Mouse (Mus musculus) frontal cortex, postnatal 36 days (tissue): ENCODE results near the gene Hoxd13.
A peak's percentile ranks its signal among the peaks of the same experiment; 100 is the strongest.

Source experiments
- DNase-seq, 2 experiments: peaks; one replicate each; pipeline ENCODE4 v3.0.0; 2022; ENCODE audit warnings: low spot score in 2 of 2

The Hoxd13 gene

GRCm38 (mm10) chr2:74694066-74694465 is 26.0 kb downstream of the Hoxd13 start:
- no peak for DNase-seq

DNA sequence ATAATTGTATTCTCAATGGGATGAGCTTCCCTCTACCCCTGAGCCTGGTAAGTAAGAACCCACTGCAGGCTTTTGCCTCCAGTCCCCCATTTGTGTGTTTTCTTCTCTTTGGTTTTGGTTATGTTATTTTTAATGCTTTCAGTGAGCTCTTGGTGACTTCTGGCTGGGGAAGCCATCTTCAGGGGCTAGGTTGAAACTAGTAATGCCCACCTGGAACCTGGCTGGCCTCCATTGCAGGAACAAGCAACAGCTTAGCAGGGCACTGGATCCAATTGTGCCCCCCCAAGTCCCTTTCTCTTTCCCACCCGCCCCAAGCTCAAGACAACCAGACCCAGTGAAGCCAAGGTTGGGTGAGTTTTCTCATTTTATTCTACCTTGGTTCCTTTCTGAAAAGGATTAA is 27.3 kb downstream of the Hoxd13 start:
- no peak for DNase-seq

GRCm38 (mm10) chr2:74695813-74696430 is 27.8 kb downstream of the Hoxd13 start:
- DNase-seq, result no peak

- DNase-seq, result no peak
Observed at GRCm38 (mm10) chr2:74696442-74697335, 28.6 kb downstream of the Hoxd13 start.

- no peak for DNase-seq
Observed at GRCm38 (mm10) chr2:74697567-74698121, 29.5 kb downstream of the Hoxd13 start, which contains the start of gene Hoxd9. TSS of gene Hoxd9 (plus strand) at chr2:74697727.

DNA sequence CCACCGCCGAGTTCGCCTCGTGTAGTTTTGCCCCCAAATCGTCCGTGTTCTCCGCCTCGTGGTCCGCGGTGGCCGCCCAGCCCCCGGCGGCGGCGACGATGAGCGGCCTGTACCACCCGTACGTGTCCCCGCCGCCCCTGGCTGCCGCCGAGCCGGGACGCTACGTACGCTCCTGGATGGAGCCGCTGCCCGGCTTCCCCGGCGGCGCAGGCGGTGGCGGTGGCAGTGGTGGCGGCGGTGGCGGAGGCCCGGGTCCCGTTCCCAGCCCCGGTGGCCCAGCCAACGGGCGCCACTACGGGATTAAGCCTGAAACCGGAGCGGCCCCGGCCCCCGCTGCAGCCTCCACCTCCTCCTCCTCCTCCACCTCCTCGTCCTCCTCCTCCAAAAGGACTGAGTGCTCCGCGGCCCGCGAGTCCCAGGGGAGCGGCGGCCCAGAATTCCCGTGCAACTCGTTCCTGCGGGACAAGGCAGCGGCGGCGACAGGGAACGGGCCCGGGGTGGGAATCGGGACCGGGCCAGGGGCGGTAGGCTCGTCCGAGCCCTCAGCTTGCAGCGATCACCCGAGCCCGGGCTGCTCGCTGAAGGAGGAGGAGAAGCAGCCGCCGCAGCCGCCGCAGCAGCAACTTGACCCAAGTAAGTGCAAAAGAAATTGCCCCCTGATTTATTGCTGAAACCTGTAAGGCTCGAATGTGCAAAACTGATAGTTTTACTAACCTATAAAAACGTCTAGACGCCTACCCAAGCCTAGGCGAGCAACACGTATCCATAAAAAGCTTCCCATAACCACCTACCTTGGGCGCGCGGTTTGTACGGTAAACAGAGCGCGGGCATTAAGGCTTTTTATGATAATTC is 30.3 kb downstream of the Hoxd13 start:
- no peak for DNase-seq

- DNase-seq, result no peak
Observed at GRCm38 (mm10) chr2:74699053-74699430, 30.9 kb downstream of the Hoxd13 start.

DNA sequence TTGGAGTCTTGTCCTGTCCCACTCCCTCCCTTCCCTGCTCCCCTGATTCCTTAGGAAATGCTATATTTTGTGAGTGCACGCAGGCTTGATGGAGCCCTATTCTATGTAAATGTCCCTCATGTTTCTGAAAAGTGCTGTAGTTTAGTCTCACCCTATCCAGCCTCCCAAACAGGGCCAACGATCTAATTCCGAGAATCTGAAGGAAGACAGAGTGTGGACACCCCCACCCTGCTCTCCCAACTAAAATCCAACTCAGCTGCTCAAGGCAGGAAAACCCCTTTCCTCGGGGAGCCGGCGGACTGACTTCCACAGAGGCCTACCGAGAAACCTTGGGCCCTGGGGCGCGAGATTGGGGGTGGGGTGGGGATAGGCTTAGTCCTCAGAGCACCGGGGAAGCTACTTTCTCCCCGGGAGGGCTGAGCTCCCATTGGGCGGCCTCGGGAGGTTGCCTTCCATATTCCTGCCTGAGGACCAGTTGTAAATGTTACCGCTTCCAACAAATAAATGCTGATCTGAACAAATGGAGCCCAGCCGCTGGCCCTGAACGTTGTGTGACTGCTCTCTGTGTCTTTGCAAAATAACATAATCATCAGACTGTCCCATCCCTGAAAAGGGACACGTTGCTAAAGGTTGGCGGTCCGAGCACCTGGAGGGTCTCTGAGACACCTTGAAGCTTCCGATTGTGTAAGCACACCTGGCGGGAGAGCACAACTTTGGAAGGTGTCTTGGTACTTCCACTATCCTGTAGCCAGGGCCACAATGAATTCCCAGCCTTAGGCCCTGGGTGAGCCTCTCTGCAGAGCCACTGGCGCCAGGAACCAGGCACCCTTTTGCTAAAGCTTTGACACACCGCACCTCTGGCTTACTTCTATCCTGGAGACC is 31.8 kb downstream of the Hoxd13 start:
- no peak for DNase-seq

- no peak for DNase-seq
Observed at GRCm38 (mm10) chr2:74700546-74701112, 32.5 kb downstream of the Hoxd13 start.

DNA sequence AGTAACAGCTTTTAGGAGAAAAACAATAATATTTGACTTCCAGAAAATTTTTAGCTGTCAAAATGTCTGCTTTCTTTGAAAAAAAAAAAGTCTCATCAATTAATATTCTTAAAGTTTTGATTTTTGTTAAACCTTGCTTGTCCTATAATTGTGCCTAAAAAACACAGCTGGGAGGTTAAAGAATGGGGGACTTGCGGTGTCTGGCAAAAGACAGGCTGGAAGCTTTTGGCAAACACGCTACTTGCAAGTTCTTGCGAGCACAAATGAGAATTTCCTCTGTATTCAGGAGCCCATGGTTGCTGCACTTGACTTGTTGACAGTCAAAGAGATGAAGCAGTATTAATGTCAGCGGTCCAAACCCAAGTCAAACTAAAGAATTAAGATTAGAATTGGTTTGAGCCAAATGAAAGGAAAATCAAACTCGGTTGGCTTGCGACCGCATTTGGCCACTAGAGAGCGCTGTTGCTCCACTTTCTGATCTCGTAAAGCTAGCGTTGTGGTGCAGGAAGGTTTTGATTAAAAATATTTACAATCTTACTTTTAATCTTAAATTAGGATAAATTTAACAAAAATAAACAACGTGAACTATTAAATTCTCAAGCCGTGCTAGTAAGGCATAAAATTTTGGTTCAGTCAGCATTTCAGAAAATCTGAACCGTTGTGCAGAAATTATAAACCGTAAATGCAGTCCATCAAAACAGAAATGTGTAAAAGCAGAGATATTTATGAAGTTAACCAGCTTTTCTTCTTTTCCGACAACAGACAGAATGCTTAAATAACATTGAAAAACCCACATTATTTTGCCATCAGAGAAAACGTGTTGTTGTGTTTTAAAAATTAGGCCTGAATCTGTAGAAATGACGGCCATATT is 34.1 kb downstream of the Hoxd13 start:
- peak; percentile 82 to 86 for DNase-seq

- no peak for DNase-seq
Observed at GRCm38 (mm10) chr2:74702820-74703219, 34.7 kb downstream of the Hoxd13 start.

GRCm38 (mm10) chr2:74703317-74703716 is 35.2 kb downstream of the Hoxd13 start:
- no peak for DNase-seq

- no peak for DNase-seq
Observed at GRCm38 (mm10) chr2:74703720-74704392, 35.7 kb downstream of the Hoxd13 start.

DNA sequence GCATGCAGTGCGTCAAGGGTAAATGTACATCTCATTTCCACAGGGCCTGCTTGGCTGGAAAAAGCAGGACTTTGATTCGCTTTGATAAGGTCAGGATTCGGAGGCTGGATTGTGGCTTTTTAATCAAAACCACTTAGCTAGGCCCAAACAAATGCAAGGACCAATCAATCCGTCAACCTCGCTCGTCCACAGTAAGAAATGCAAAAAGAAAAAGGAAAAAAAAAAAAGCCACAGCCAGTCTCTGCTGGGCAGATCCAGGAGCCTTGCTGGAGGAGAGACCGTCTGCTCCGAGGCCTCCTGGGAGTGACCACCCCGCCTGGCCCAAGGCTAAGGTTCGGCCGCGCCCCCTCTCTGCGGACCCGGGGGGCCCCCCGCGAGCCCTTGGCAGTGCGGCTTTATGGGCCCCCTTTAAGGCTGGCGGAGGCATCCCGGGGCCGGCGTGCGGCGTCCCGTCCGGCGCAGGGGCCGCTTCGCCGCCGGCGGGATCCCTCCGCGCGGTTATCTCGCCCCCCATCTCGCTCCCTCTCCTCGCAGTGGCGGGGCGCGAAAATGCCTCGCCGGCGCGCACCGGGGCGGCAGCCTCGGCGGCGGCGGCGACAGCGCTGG is 36.4 kb downstream of the Hoxd13 start, which contains the start of gene Hoxd8:
Gene Hoxd8 (plus strand): TSS at position 223 of the 606 bp plus-strand sequence.
- no peak for DNase-seq

- no peak for DNase-seq
Observed at GRCm38 (mm10) chr2:74704999-74705466, 36.9 kb downstream of the Hoxd13 start.

- no peak for DNase-seq
Observed at GRCm38 (mm10) chr2:74705467-74706089, 37.5 kb downstream of the Hoxd13 start.

- no peak for DNase-seq
Observed at GRCm38 (mm10) chr2:74706393-74706960, 38.4 kb downstream of the Hoxd13 start.
